Mouse (Mus musculus): ENCODE measurements around the gene Tbc1d24.

DNA sequence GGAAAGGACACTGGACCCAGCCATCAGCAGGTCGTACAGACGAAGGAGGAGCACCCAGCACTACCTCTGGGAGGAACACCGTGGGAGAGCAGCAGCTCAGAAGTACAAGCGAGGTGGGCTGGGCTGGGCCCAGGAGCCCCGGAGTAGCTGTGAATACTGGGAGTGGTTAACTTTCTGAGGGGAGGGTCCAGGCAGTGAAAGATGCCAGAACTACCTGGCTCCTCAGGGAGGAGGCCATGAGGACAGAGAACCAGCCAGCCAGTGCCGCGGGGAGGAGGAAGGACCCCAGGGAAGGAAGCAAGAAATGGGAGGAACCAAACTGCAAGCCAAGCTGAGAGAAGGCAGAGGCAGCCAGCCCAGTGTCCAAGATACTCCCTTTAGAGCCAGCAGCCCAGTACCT lies 22.6 kb upstream of the Tbc1d24 start:
- TF ChIP-seq POLR2A (IDR thresholded peaks at IDR 0.05; ENCODE audit: insufficient read length, low read depth) (no peak), MYOG (IDR thresholded peaks at IDR 0.05; ENCODE audit: control insufficient read depth in 1 of 3, insufficient read depth in 1 of 3, insufficient read length in 2 of 3, low read depth in 2 of 3) (no peak)
